ENCODE assay signal across 11 mouse cellular contexts in the genomic region with DNA sequence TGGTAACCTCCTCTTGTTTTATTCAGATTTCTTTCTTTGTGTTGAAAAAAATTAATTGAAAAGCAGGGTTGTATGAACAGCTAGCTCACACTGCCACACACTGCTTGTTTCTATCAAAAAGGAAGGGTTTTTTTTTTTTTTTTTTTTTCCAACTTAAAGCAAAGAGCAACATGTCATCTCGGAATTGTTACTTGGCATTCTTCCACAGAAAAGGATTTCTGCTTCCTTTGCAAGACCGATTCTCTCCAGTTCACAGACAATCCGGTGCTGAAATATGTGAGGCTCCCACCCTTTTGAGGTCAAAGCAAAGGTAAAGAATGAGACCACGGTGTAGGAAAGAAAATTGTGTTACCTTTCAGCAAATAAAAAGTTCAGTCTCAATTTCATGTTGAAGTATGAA.
"Had no signal": no experiment of that assay in that cellular context is flagged by ENCODE, and none has a peak within 500 bp of the region (broad histone marks: within the 10 kb centered on the region; RNA-seq: fewer than 3 reads in every experiment).

No protein-coding gene starts in this region.

- H3K9ac ChIP-seq: limb, embryonic 12.5 days; liver, embryonic 13.5 days; liver, postnatal 0 days; neural tube, embryonic 15.5 days had no signal

- H3K4me1 ChIP-seq: limb, embryonic 12.5 days; liver, embryonic 13.5 days; neural tube, embryonic 15.5 days had no signal

- H3K4me2 ChIP-seq: limb, embryonic 12.5 days; liver, embryonic 13.5 days; neural tube, embryonic 15.5 days had no signal

- H3K36me3 ChIP-seq: limb, embryonic 12.5 days; liver, embryonic 13.5 days; neural tube, embryonic 15.5 days had no signal

- H3K27ac ChIP-seq: limb, embryonic 12.5 days; liver, embryonic 13.5 days; neural tube, embryonic 15.5 days; stomach, postnatal 0 days had no signal

- H3K27me3 ChIP-seq: limb, embryonic 12.5 days; liver, embryonic 13.5 days; neural tube, embryonic 15.5 days had no signal

- ATAC-seq: liver, postnatal 0 days; midbrain, embryonic 16.5 days had no signal

- DNase-seq: liver; liver, embryonic 13.5 days; liver, postnatal 0 days; right cerebral cortex, adult 18-20 months; right cerebral cortex, postnatal 25 days; thymus, postnatal 4 days had no signal

- H3K9me3 ChIP-seq: limb, embryonic 12.5 days; liver, embryonic 13.5 days; neural tube, embryonic 15.5 days had no signal

- H3K4me3 ChIP-seq: limb, embryonic 12.5 days; liver, embryonic 13.5 days; myocyte; neural tube, embryonic 15.5 days had no signal
